Mouse (Mus musculus): Measurements from ENCODE around the gene Lif.

- TF ChIP-seq POLR2A (IDR thresholded peaks at IDR 0.05; ENCODE audit: low read depth, low read length) (no peak), CTCF (IDR thresholded peaks at IDR 0.05; ENCODE audit: extremely low read depth, insufficient read depth, insufficient read length, insufficient replicate concordance) (no peak)
These were observed 37.4 kb upstream of the Lif start for GRCm38 (mm10) chr11:4219908-4220307.
